Mouse (Mus musculus) cortical plate, adult 2 months (tissue): ENCODE measurements around the gene Tsen54.

Experiments used
- CTCF ChIP-seq: fragments of 200-500 bp; IDR thresholded peaks from 2 replicates; pipeline ENCODE4 v1.5.1; 2011; ENCODE audit warnings: mild to moderate bottlenecking, control low read depth, low read length; ENCODE audit not compliant: insufficient read depth; ENCODE audit errors: extremely low read depth
- POLR2A ChIP-seq: fragments of 200-500 bp; IDR thresholded peaks from 2 replicates; pipeline ENCODE4 v1.6.1; 2011; ENCODE audit warnings: mild to moderate bottlenecking, low read length, control low read depth; ENCODE audit not compliant: insufficient read depth; ENCODE audit errors: extremely low read depth

- TF ChIP-seq POLR2A = no peak
- no peak for TF ChIP-seq CTCF
These were observed 18.0 kb downstream of the Tsen54 start for GRCm38 (mm10) chr11:115832523-115832922.
